Mouse (Mus musculus) frontal cortex, adult (tissue): ENCODE measurements around the gene Lgi1.
A peak's percentile ranks its signal among the peaks of the same experiment; 100 is the strongest.

Experiments used
- ATAC-seq: cut with Nextera tagmentation; 2 replicates; pipeline ENCODE4 v1.9.2; 2017; ENCODE audit warnings: mild to moderate bottlenecking, moderate library complexity, mixed read lengths; ENCODE audit not compliant: low TSS enrichment

The Lgi1 gene

GRCm38 (mm10) chr19:38261351-38261750 lies 3.0 kb upstream of the Lgi1 start:
- ATAC-seq: no peak

GRCm38 (mm10) chr19:38263829-38264504 lies 369 bp upstream of the Lgi1 start:
- ATAC-seq: peak; percentile 72

GRCm38 (mm10) chr19:38265767-38266166 lies 1.4 kb downstream of the Lgi1 start:
- no peak for ATAC-seq

GRCm38 (mm10) chr19:38267469-38267868 lies 3.1 kb downstream of the Lgi1 start:
- no peak for ATAC-seq

- ATAC-seq: no peak
Observed at GRCm38 (mm10) chr19:38271071-38271470, 6.7 kb downstream of the Lgi1 start.

- no peak for ATAC-seq
Observed at GRCm38 (mm10) chr19:38273820-38274219, 9.5 kb downstream of the Lgi1 start.

GRCm38 (mm10) chr19:38274747-38275421 lies 10.5 kb downstream of the Lgi1 start:
- ATAC-seq: peak; percentile 56

- ATAC-seq: no peak
Observed at GRCm38 (mm10) chr19:38276226-38276625, 11.9 kb downstream of the Lgi1 start.

GRCm38 (mm10) chr19:38280242-38280641 lies 15.9 kb downstream of the Lgi1 start:
- peak; percentile 91 for ATAC-seq

- ATAC-seq: no peak
Observed at GRCm38 (mm10) chr19:38282407-38282806, 18.1 kb downstream of the Lgi1 start.

GRCm38 (mm10) chr19:38288556-38288955 lies 24.2 kb downstream of the Lgi1 start:
- no peak for ATAC-seq

GRCm38 (mm10) chr19:38291432-38291831 lies 27.1 kb downstream of the Lgi1 start:
- peak; percentile 99 for ATAC-seq

- no peak for ATAC-seq
Observed at GRCm38 (mm10) chr19:38298018-38298626, 33.8 kb downstream of the Lgi1 start.

- ATAC-seq: no peak
Observed at GRCm38 (mm10) chr19:38308116-38308515, 43.8 kb downstream of the Lgi1 start.

- 0 out of 2 replicates have a peak, but pooled peaks have one; percentile 21 for ATAC-seq
Observed at GRCm38 (mm10) chr19:38315099-38315498, 50.8 kb downstream of the Lgi1 start.

GRCm38 (mm10) chr19:38316602-38317313 lies 52.4 kb downstream of the Lgi1 start:
- ATAC-seq: peak; percentile 67

- ATAC-seq: no peak
Observed at GRCm38 (mm10) chr19:38318308-38318707, 54.0 kb downstream of the Lgi1 start.

GRCm38 (mm10) chr19:38319168-38319567 lies 54.8 kb downstream of the Lgi1 start:
- ATAC-seq: no peak

- no peak for ATAC-seq
Observed at GRCm38 (mm10) chr19:38320651-38321188, 56.4 kb downstream of the Lgi1 start.

GRCm38 (mm10) chr19:38323726-38324125 lies 59.4 kb downstream of the Lgi1 start:
- no peak for ATAC-seq

- peak; percentile 83 for ATAC-seq
Observed at GRCm38 (mm10) chr19:38324147-38325028, 60.1 kb downstream of the Lgi1 start.
